In the genomic region with DNA sequence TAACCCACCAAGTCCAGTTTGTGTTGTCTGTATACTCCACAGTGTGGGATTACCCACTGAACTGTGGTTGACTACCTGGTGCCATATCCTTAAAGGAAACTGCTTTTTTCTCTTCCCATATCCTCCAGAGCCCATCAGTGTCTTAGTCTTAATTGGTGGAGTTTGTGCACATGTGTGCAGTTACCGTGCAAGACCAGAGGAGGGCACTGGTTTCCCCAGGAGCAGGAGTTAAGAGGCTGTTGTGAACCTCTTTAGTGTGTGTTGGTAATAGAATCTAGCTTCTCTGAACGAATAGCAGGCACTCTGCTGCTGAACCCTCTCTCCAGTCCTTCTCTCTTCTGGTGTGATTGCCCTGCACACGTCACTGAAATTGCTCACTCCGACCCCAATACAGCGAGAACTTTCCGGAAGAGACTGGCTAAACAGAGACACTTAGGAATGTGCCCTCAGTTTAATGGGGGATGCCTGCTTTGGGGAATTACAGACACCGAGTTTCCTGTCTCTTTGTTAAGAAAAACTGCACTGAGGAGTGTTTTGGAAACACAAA, we compare ENCODE assay signal across 12 mouse cellular contexts. TPM values are rescaled to one million over a fixed set of nuclear protein-coding genes. Genes with fewer than 3 reads are reported as not detected.
DNase-seq lines count a peak whose midpoint lies in the region; ATAC-seq and TF ChIP-seq lines count a peak whose summit lies in the region.
"Had no signal": no experiment of that assay in that cellular context is flagged by ENCODE, and none has a peak within 500 bp of the region (broad histone marks: within the 10 kb centered on the region; RNA-seq: fewer than 3 reads in every experiment).

No protein-coding gene starts in this region.

- H3K4me1 ChIP-seq in lung, adult 2 months (ENCODE audit: control insufficient read depth, insufficient read depth, low read length): no peaks in the 10 kb centered on the region
- no peaks in the 10 kb centered on the region for H3K4me1 ChIP-seq in neural tube, embryonic 15.5 days
- H3K4me1 ChIP-seq: forebrain, embryonic 13.5 days; limb, embryonic 15.5 days had no signal

- peak; percentile 41 for TF ChIP-seq CTCF in lung, adult 2 months (IDR thresholded peaks at IDR 0.05; ENCODE audit: insufficient read depth, low read length)

- peak; percentile 7 for DNase-seq in embryo, embryonic 10.5 days (ENCODE audit: low spot score)
- no peak for DNase-seq in embryo, embryonic 10 days (ENCODE audit: low spot score)
- DNase-seq in lung, adult 2 months: no peak
- DNase-seq in lung, adult 18-20 months: no peak
- peak; percentile 12 for DNase-seq in induced T-regulatory cell, adult 2 months (ENCODE audit: low read depth)
- peak; percentile 16 for DNase-seq in mesoderm, embryonic 11.5 days (ENCODE audit: low read depth, low spot score)
- no peak for DNase-seq in layer of hippocampus, adult 9-11 months

- no peaks in the 10 kb centered on the region for H3K36me3 ChIP-seq in neural tube, embryonic 15.5 days
- H3K36me3 ChIP-seq: limb, embryonic 15.5 days had no signal

- no peaks in the 10 kb centered on the region for H3K27me3 ChIP-seq in neural tube, embryonic 15.5 days (replicated peaks)
- H3K27me3 ChIP-seq: forebrain, embryonic 13.5 days; limb, embryonic 15.5 days had no signal

- H3K9ac ChIP-seq in neural tube, embryonic 15.5 days (replicated peaks): no peak overlapping the region
- H3K9ac ChIP-seq: forebrain, embryonic 13.5 days; limb, embryonic 15.5 days had no signal

- H3K4me2 ChIP-seq in neural tube, embryonic 15.5 days: no peak overlapping the region
- H3K4me2 ChIP-seq: forebrain, embryonic 13.5 days; limb, embryonic 15.5 days had no signal

- TF ChIP-seq POLR2A in lung, adult 2 months (IDR thresholded peaks at IDR 0.05; ENCODE audit: borderline replicate concordance, extremely low read depth, low read depth, low read length): no peak

- no peak overlapping the region for H3K27ac ChIP-seq in neural tube, embryonic 15.5 days (replicated peaks)
- H3K27ac ChIP-seq: forebrain, embryonic 13.5 days; limb, embryonic 15.5 days had no signal

- ATAC-seq in neural tube, embryonic 15.5 days (ENCODE audit: low FRiP score): no peak
- ATAC-seq: CD4-positive, CD25-positive, alpha-beta regulatory T cell, adult 4 months; forebrain, embryonic 13.5 days had no signal

- no peak overlapping the region for H3K4me3 ChIP-seq in lung, adult 2 months (replicated peaks; ENCODE audit: extremely low read depth, low read depth, low read length)
- H3K4me3 ChIP-seq in neural tube, embryonic 15.5 days (replicated peaks): no peak overlapping the region
- H3K4me3 ChIP-seq: forebrain, embryonic 13.5 days; limb, embryonic 15.5 days; myocyte had no signal

- WGBS in lung, adult 2 months: 51% methylated on average over 7 of the region's 7 CpGs
- 75% methylated on average over 7 of the region's 7 CpGs for WGBS in neural tube, embryonic 15.5 days

- H3K9me3 ChIP-seq in neural tube, embryonic 15.5 days (replicated peaks): no peaks in the 10 kb centered on the region
- H3K9me3 ChIP-seq: forebrain, embryonic 13.5 days; limb, embryonic 15.5 days had no signal

RNA-seq across cellular contexts. Expression of gene Cdyl2, which starts 39.1 kb away (rescaled TPM):
- polyA plus RNA-seq in lung, adult 2 months (2012; rRNA removed): 3.2 and 3.3 TPM in 2 replicates
- 10.6 and 11.3 TPM in 2 replicates for polyA plus RNA-seq in neural tube, embryonic 15.5 days (2015; fragmentation: Nextera tagmentation; extraction: Ambion mirVana)

Comparison
In these comparisons a context has a peak if more than half of its experiments do, and no peak if none do; other contexts are left out.
1. DNase-seq: peak in embryo, embryonic 10.5 days (single experiment), induced T-regulatory cell, adult 2 months (single experiment) and mesoderm, embryonic 11.5 days (single experiment); none in embryo, embryonic 10 days (single experiment), lung, adult 2 months (single experiment), lung, adult 18-20 months (0 of 2) and layer of hippocampus, adult 9-11 months (single experiment).